Mouse (Mus musculus): ENCODE measurements around the gene Fbxl18. TPM values are rescaled to one million over a fixed set of nuclear protein-coding genes. Genes with fewer than 3 reads are reported as not detected.

Gene Fbxl18
- polyA plus RNA-seq, 1 experiment = 9.5 TPM

DNA sequence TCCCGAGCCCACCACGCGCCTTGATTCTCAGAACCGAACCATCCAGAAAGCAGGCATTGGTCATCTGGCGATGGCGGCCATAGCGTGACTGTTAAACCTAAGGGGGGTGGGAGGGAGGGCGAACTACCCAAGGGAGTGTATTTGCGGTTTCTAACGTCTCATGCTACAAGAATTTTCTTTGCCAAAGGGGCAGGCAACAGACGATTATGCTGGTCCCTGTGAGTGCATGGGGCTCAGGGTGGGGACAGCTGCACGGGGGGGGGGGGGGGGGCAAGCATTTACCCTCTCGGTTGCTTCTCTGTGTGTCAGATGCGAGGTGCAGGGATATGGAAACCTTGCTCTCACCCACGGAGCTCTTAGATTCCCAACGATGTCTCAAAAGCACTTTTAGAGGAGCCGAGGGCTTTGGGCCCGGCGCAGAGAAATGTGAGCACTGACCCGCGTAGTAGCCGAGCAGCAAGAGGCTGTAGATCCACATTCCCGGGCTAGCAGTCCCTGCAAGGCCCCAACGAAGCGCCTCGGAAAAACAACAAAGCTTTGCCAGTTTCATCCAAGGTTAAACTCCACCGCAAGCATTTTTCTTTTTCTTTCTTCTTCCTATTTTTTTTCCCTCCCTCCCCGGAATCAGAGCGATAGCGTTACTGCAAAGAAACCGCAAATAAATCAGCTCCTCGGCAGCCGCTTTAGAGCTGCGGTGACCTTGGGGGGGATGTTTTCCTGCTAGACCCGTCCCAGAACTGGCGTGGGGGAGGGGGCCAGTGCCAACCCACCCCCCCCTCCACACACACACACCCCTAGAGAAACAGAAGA, 72.7 kb downstream of the Fbxl18 start:
- H3K4me3 ChIP-seq (ENCODE audit: insufficient read depth, poor library complexity, severe bottlenecking) = peak overlapping the region; percentile 75
- peaks cover 44% of the 10 kb centered on the region for H3K79me2 ChIP-seq (ENCODE audit: control insufficient read depth, insufficient read depth)
- TF ChIP-seq MAX (IDR thresholded peaks at IDR 0.05) = no peak
- no peak for TF ChIP-seq USF1 (IDR thresholded peaks at IDR 0.05; ENCODE audit: low read depth)
- peak; percentile 54 for TF ChIP-seq MYOD1 (IDR thresholded peaks at IDR 0.05; ENCODE audit: control insufficient read depth, insufficient read length, low read depth)
- no peak for TF ChIP-seq MYOG (IDR thresholded peaks at IDR 0.05; ENCODE audit: control insufficient read depth, extremely low read depth, insufficient read length)
- TF ChIP-seq CTCF (IDR thresholded peaks at IDR 0.05; ENCODE audit: control insufficient read depth, insufficient read depth, insufficient read length) = no peak
- H3K36me3 ChIP-seq (ENCODE audit: control insufficient read depth, insufficient read depth) = no peaks in the 10 kb centered on the region
- H3ac ChIP-seq (ENCODE audit: control insufficient read depth, insufficient read length, low read depth) = peak overlapping the region; percentile 73
- H3K79me3 ChIP-seq (ENCODE audit: low read depth) = peaks cover 29% of the 10 kb centered on the region
- no peaks in the 10 kb centered on the region for H3K27me3 ChIP-seq (ENCODE audit: control insufficient read depth, insufficient read depth, insufficient read length)

DNA sequence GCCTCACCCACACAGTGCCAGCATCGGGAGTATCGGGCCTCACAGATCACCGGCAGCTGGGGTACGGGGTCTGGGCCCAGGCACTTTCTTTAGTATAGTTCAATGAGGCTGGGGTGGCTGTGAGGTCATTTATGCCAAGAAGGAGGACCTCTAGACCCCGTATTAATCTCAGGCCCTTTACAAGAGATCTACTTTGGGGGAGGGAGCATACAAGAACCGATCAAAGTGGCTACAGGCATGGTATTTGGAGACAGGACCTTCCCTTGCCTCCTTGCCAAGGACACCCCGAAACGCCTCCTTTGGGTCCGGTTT, 73.3 kb downstream of the Fbxl18 start:
- H3K36me3 ChIP-seq (ENCODE audit: control insufficient read depth, insufficient read depth) = no peaks in the 10 kb centered on the region
- H3ac ChIP-seq (ENCODE audit: control insufficient read depth, insufficient read length, low read depth) = peak overlapping the region; percentile 73
- TF ChIP-seq FOSL1 (IDR thresholded peaks at IDR 0.05; ENCODE audit: insufficient read depth, low read length, poor library complexity, severe bottlenecking) (no peak), CEBPB (IDR thresholded peaks at IDR 0.05; ENCODE audit: low read depth) (no peak), MAX (IDR thresholded peaks at IDR 0.05) (peak; percentile 17)

DNA sequence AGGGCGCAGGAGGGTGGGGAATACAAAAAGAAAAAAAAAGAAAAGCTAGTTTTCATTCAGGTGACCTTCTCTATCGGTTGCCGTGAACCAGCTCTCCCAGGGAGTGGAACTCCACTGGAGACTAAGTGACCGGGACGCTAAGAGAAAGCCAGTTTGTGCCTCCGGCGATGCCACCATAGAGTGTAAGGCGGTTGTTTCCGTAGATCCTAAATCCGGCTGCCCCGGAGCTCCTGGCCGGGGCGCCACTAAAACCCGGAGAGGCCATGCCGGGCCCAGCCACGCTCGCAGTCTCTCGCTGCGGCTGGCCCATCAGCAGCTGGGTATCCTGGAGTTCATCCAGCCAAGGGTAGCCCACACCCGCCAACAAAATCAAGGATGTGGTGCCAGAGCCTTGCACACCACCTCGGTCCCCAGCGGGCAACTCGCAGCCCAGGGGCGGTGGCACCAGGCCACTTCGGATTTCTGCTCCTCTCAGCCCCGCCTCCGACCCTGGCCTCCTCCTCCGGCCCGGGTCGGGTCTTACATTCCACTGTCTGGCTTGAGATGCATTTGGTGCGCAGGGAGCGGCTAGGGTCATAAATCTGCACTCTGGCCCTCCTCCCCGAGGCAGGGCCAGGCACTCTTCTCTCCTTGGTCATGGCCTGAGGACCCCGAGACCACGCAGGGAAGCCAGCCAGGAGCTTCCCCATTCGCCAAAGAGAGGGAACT, 73.8 kb downstream of the Fbxl18 start:
- no peaks in the 10 kb centered on the region for H3K27me3 ChIP-seq (ENCODE audit: control insufficient read depth, insufficient read depth, insufficient read length)
- peaks cover 36% of the 10 kb centered on the region for H3K79me3 ChIP-seq (ENCODE audit: low read depth)
- TF ChIP-seq CEBPB (IDR thresholded peaks at IDR 0.05; ENCODE audit: low read depth) (no peak), MAX (IDR thresholded peaks at IDR 0.05) (peak; percentile 69), MYOD1 (IDR thresholded peaks at IDR 0.05; ENCODE audit: control insufficient read depth, insufficient read length, low read depth) (peak; percentile 41)
- no peaks in the 10 kb centered on the region for H3K36me3 ChIP-seq (ENCODE audit: control insufficient read depth, insufficient read depth)
- peak overlapping the region; percentile 98 for H3ac ChIP-seq (ENCODE audit: control insufficient read depth, insufficient read length, low read depth)
- peak overlapping the region; percentile 75 for H3K4me3 ChIP-seq (ENCODE audit: insufficient read depth, poor library complexity, severe bottlenecking)
- peaks cover 55% of the 10 kb centered on the region for H3K79me2 ChIP-seq (ENCODE audit: control insufficient read depth, insufficient read depth)

More for the DNA sequence above, 73.3 kb downstream of the Fbxl18 start:
- H3K79me3 ChIP-seq (ENCODE audit: low read depth) = peaks cover 31% of the 10 kb centered on the region
- no peaks in the 10 kb centered on the region for H3K27me3 ChIP-seq (ENCODE audit: control insufficient read depth, insufficient read depth, insufficient read length)
- H3K79me2 ChIP-seq (ENCODE audit: control insufficient read depth, insufficient read depth) = peaks cover 50% of the 10 kb centered on the region
- H3K4me3 ChIP-seq (ENCODE audit: insufficient read depth, poor library complexity, severe bottlenecking) = peak overlapping the region; percentile 75

DNA sequence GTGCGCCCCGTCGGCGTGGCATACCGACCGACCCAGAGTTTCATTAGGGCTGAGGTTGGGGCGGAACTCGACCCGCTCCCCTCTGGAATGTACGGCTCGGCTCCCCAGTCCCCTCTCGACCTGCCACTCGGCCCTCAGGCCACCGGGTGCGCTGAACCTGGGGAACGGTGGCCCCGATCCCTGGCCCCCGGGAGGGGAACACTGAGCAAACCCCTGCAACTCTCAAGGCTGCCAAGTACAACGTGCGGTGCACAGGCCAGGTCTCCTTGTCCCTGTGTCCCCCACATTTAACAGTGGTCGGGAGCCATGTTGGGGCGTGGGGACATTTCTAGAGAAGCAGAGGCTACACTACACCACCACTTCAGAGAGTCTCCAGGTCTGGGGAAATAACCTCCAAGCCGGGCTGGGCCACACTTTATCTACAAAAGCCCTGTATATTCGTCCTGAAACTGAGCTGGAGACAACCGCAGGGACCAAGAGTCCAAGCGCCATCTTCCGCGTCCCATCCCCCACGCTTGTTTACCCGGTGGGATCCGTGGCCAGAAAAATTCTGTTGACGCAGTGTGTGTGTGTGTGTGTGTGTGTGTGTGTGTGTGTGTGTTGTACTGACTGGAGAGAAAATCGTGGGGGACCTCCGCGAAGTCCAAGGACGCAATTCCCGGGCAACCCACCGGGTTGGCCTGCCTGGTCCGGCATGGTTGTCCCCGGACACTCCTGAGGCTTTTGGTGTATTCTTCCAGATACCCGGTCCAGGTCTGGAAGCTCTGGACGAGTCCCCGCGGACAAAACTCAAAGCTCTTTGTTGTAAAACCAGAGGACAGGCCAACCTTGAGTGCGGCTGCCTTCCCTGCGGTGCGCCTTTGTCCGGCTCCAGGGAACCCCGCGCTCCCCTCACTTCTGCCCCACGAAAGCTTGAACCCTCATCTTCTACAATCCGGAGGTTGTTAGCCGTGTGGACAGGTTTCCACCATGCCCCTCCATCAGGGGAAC, 74.7 kb downstream of the Fbxl18 start:
- peak overlapping the region; percentile 98 for H3ac ChIP-seq (ENCODE audit: control insufficient read depth, insufficient read length, low read depth)
- TF ChIP-seq MAX (IDR thresholded peaks at IDR 0.05) = no peak
- no peak for TF ChIP-seq CTCF (IDR thresholded peaks at IDR 0.05; ENCODE audit: control insufficient read depth, insufficient read depth, insufficient read length)
- no peak for TF ChIP-seq MYOG (IDR thresholded peaks at IDR 0.05; ENCODE audit: control insufficient read depth, extremely low read depth, insufficient read length)
- TF ChIP-seq USF1 (IDR thresholded peaks at IDR 0.05; ENCODE audit: low read depth) = no peak
- no peak for TF ChIP-seq MYOD1 (IDR thresholded peaks at IDR 0.05; ENCODE audit: control insufficient read depth, insufficient read length, low read depth)
- no peak for TF ChIP-seq FOSL1 (IDR thresholded peaks at IDR 0.05; ENCODE audit: insufficient read depth, low read length, poor library complexity, severe bottlenecking)
- no peak for TF ChIP-seq CEBPB (IDR thresholded peaks at IDR 0.05; ENCODE audit: low read depth)

DNA sequence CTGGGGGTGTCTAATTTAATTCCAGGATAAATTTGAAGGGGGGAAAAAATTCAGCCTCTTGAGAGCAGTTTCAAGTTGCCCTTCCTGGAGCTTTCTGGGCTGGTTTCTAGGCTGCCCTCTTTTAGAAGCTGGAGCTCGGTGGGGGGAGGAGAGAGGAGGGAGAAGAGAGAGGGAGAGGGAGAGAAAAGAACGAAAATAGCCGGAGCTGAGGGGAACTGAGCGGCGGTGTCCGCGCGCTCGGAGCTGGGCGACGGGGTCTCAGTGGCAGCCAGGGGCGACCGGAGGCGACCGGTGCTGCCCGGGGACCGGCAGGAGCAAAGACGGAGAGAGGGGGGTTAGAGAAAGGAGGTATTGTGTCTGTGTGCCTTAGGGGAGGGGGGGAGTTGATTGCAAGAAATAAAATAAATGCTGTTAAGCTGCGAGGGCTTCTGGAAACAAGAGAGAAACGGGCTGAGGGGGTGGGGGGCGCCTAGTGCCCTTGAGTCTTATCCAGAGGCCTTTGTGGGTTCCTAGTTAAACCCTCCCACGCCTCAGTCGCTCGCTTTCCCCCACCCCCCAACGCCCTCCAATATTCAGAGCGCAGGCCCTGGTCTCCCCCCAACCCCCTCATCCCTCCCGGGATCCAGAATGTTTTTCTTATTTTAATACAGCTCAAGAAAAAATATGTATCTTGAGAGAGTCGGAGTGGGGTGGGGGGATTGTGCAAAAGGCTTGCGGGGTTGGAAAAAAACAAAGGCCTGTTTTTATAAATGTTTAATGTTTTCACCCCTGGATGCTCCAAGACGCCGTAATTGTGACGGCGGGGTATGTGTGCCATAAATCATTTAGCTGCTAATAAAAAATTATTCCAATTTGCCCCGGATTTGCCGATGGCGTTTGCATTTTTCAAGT, 75.6 kb downstream of the Fbxl18 start:
- Histone ChIP-seq H3K79me2 (ENCODE audit: control insufficient read depth, insufficient read depth) (peaks cover 67% of the 10 kb centered on the region), H3K4me3 (ENCODE audit: insufficient read depth, poor library complexity, severe bottlenecking) (peak overlapping the region; percentile 75), H3ac (ENCODE audit: control insufficient read depth, insufficient read length, low read depth) (peak overlapping the region; percentile 98), H3K79me3 (ENCODE audit: low read depth) (peaks cover 51% of the 10 kb centered on the region), H3K36me3 (ENCODE audit: control insufficient read depth, insufficient read depth) (peaks cover 2% of the 10 kb centered on the region), H3K27me3 (ENCODE audit: control insufficient read depth, insufficient read depth, insufficient read length) (no peaks in the 10 kb centered on the region)
- TF ChIP-seq FOSL1 (IDR thresholded peaks at IDR 0.05; ENCODE audit: insufficient read depth, low read length, poor library complexity, severe bottlenecking) (no peak), USF1 (IDR thresholded peaks at IDR 0.05; ENCODE audit: low read depth) (no peak), MYOD1 (IDR thresholded peaks at IDR 0.05; ENCODE audit: control insufficient read depth, insufficient read length, low read depth) (no peak), CEBPB (IDR thresholded peaks at IDR 0.05; ENCODE audit: low read depth) (no peak), CTCF (IDR thresholded peaks at IDR 0.05; ENCODE audit: control insufficient read depth, insufficient read depth, insufficient read length) (no peak), MYOG (IDR thresholded peaks at IDR 0.05; ENCODE audit: control insufficient read depth, extremely low read depth, insufficient read length) (no peak), MAX (IDR thresholded peaks at IDR 0.05) (no peak)

More for the DNA sequence above, 74.7 kb downstream of the Fbxl18 start:
- H3K27me3 ChIP-seq (ENCODE audit: control insufficient read depth, insufficient read depth, insufficient read length) = no peaks in the 10 kb centered on the region
- no peaks in the 10 kb centered on the region for H3K36me3 ChIP-seq (ENCODE audit: control insufficient read depth, insufficient read depth)
- peaks cover 45% of the 10 kb centered on the region for H3K79me3 ChIP-seq (ENCODE audit: low read depth)
- peak overlapping the region; percentile 75 for H3K4me3 ChIP-seq (ENCODE audit: insufficient read depth, poor library complexity, severe bottlenecking)
- peaks cover 64% of the 10 kb centered on the region for H3K79me2 ChIP-seq (ENCODE audit: control insufficient read depth, insufficient read depth)

Measured in C2C12 (cell line).